Mouse (Mus musculus) forebrain, embryonic 14.5 days (tissue): ENCODE measurements at regions not wholly inside any gene's neighbourhood (a gene's known extent, or its start where the extent isn't known, plus 50 kb on each side); places are given as distances from the start of the nearest gene placed in this dataset.

Experiments
- ATAC-seq: fragments of 200-750 bp; cut with Nextera tagmentation; 2 replicates; pipeline ENCODE4 v1.8.0; 2017; ENCODE audit warnings: mild to moderate bottlenecking, moderate library complexity
- DNase-seq: peaks from one replicate; pipeline ENCODE4 v3.0.0-alpha.2; 2015; ENCODE audit warnings: low spot score
- H3K27ac ChIP-seq: fragments of 300-500 bp; sonication (generic); 2 replicates; pipeline ENCODE4 v1.5.1; 2014; ENCODE audit warnings: low read depth, mild to moderate bottlenecking, control low read depth, low read length, moderate library complexity
- H3K27me3 ChIP-seq: fragments of 300-500 bp; sonication (generic); replicated peaks from 2 replicates; pipeline ENCODE4 v1.6.1; 2014; ENCODE audit warnings: low read length, control low read depth, mixed read lengths; ENCODE audit not compliant: control insufficient read depth, insufficient read depth
- H3K36me3 ChIP-seq: fragments of 300-500 bp; sonication (generic); 2 replicates; pipeline ENCODE4 v1.6.1; 2014; ENCODE audit warnings: low read length, control low read depth; ENCODE audit not compliant: control insufficient read depth, insufficient read depth
- H3K4me1 ChIP-seq: fragments of 300-500 bp; sonication (generic); 2 replicates; pipeline ENCODE4 v1.6.1; 2014; ENCODE audit warnings: antibody characterized with exemption, low read length, control low read depth; ENCODE audit not compliant: control insufficient read depth, insufficient read depth
- H3K4me2 ChIP-seq: fragments of 300-500 bp; sonication (generic); 2 replicates; pipeline ENCODE4 v1.6.1; 2014; ENCODE audit warnings: mild to moderate bottlenecking, control low read depth, low read length
- H3K4me3 ChIP-seq: fragments of 300-500 bp; sonication (generic); 2 replicates; pipeline ENCODE4 v1.5.1; 2014; ENCODE audit warnings: low read depth, low read length, control low read depth
- H3K9ac ChIP-seq: fragments of 300-500 bp; sonication (generic); 2 replicates; pipeline ENCODE4 v1.6.1; 2014; ENCODE audit warnings: mild to moderate bottlenecking, low read length, control low read depth, moderate library complexity
- H3K9me3 ChIP-seq: fragments of 300-500 bp; sonication (generic); replicated peaks from 2 replicates; pipeline ENCODE4 v1.6.1; 2016; ENCODE audit warnings: low read length, control low read depth, mixed read lengths; ENCODE audit not compliant: control insufficient read depth
- WGBS: fragments of 180-500 bp; shearing (Covaris S2); extraction: QIAGEN DNeasy Blood & Tissue Kit; methylation state at CpG from one replicate; pipeline ENCODE4 v1.1.7; 2014; 5-methylcytosine and 5-hydroxymethylcytosine counted together

GRCm38 (mm10) chr1:185639486-185639885 is 184.8 kb downstream of the Slc30a10 start:
- H3K4me2 ChIP-seq = no peak overlapping the region
- WGBS = 93% methylated on average over 1 of the region's 1 CpGs
- ATAC-seq (no peak), DNase-seq (no peak)
- H3K4me1 ChIP-seq = no peaks in the 10 kb centered on the region
- H3K27ac ChIP-seq = no peak overlapping the region
- H3K4me3 ChIP-seq = no peak overlapping the region
- no peaks in the 10 kb centered on the region for H3K36me3 ChIP-seq
- no peaks in the 10 kb centered on the region for H3K9me3 ChIP-seq
- H3K9ac ChIP-seq = no peak overlapping the region
- no peaks in the 10 kb centered on the region for H3K27me3 ChIP-seq

- Histone ChIP-seq H3K9me3 (no peaks in the 10 kb centered on the region), H3K4me3 (no peak overlapping the region), H3K27me3 (no peaks in the 10 kb centered on the region), H3K27ac (no peak overlapping the region), H3K4me2 (no peak overlapping the region), H3K9ac (no peak overlapping the region), H3K4me1 (no peaks in the 10 kb centered on the region), H3K36me3 (no peaks in the 10 kb centered on the region)
- no peak for DNase-seq
- 59% methylated on average over 7 of the region's 7 CpGs for WGBS
- ATAC-seq = no peak
Observed at GRCm38 (mm10) chr1:185644026-185644425, 189.4 kb downstream of the Slc30a10 start.

- no peaks in the 10 kb centered on the region for H3K36me3 ChIP-seq
- H3K4me2 ChIP-seq = no peak overlapping the region
- DNase-seq (no peak), ATAC-seq (no peak)
- H3K4me3 ChIP-seq = no peak overlapping the region
- no peak overlapping the region for H3K9ac ChIP-seq
- no peaks in the 10 kb centered on the region for H3K27me3 ChIP-seq
- H3K27ac ChIP-seq = no peak overlapping the region
- no peaks in the 10 kb centered on the region for H3K9me3 ChIP-seq
- no peaks in the 10 kb centered on the region for H3K4me1 ChIP-seq
- whole genome bisulfite sequencing = 87% methylated on average over 6 of the region's 6 CpGs
Observed at GRCm38 (mm10) chr1:185648128-185648527, 193.5 kb downstream of the Slc30a10 start.

GRCm38 (mm10) chr1:185648926-185649325 is 194.3 kb downstream of the Slc30a10 start:
- no peaks in the 10 kb centered on the region for H3K27me3 ChIP-seq
- no peak overlapping the region for H3K9ac ChIP-seq
- H3K4me3 ChIP-seq = no peak overlapping the region
- ATAC-seq = no peak
- H3K9me3 ChIP-seq = no peaks in the 10 kb centered on the region
- H3K4me1 ChIP-seq = no peaks in the 10 kb centered on the region
- 89% methylated on average over 4 of the region's 4 CpGs for WGBS
- no peaks in the 10 kb centered on the region for H3K36me3 ChIP-seq
- no peak overlapping the region for H3K27ac ChIP-seq
- no peak for DNase-seq
- no peak overlapping the region for H3K4me2 ChIP-seq

DNA sequence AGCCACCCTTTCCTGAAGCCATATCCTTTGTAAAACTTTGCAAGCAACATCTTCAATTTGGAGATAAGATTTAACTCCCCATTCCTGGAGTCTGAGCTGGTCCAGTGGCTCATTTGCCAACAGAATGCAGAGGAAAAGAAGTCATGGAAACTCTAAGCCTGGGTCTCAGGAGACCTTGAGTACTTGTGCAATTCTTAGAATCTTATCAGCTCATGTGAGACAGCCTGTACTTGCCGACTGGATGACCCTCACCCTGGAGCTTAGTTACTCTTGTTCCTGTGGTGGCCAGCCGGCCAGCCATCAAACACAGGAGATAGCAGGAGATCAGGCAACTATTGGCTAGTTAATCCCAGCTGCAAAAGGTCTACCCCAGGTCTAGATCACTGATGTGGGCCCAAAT is 196.3 kb downstream of the Slc30a10 start:
- no peaks in the 10 kb centered on the region for H3K4me1 ChIP-seq
- 83% methylated on average over 2 of the region's 2 CpGs for WGBS
- no peak overlapping the region for H3K9ac ChIP-seq
- ATAC-seq = no peak
- H3K4me3 ChIP-seq = no peak overlapping the region
- no peaks in the 10 kb centered on the region for H3K9me3 ChIP-seq
- H3K27me3 ChIP-seq = no peaks in the 10 kb centered on the region
- DNase-seq = no peak
- no peaks in the 10 kb centered on the region for H3K36me3 ChIP-seq
- no peak overlapping the region for H3K27ac ChIP-seq
- H3K4me2 ChIP-seq = no peak overlapping the region

- H3K36me3 ChIP-seq = no peaks in the 10 kb centered on the region
- ATAC-seq (no peak), DNase-seq (no peak)
- no peaks in the 10 kb centered on the region for H3K27me3 ChIP-seq
- H3K27ac ChIP-seq = no peak overlapping the region
- H3K4me3 ChIP-seq = no peak overlapping the region
- no peaks in the 10 kb centered on the region for H3K4me1 ChIP-seq
- 56% methylated on average over 7 of the region's 7 CpGs for WGBS
- H3K9ac ChIP-seq = no peak overlapping the region
- H3K9me3 ChIP-seq = no peaks in the 10 kb centered on the region
- no peak overlapping the region for H3K4me2 ChIP-seq
Observed at GRCm38 (mm10) chr1:185655021-185655420, 200.4 kb downstream of the Slc30a10 start.

DNA sequence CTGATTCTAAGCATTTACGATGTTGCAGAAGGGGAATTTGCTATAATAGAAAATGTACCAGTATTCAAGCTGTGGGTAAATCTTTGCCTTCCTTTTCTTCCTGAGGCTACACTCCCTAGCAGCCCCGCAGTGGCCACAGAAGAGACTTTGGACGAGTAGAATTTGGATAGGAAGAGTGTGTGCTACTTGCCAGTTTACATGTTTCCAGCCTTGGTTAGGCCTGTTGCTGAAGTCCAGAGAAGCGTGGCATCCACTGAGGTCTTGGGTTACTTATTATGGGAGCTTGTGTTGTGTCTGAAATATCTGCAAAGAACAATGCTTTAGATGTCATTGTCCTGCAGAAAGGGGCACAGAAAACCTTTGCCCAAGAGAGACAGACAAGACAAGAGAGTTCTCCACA is 200.8 kb downstream of the Slc30a10 start:
- ATAC-seq (no peak), DNase-seq (no peak)
- WGBS = 62% methylated on average over 4 of the region's 4 CpGs
- Histone ChIP-seq H3K9me3 (no peaks in the 10 kb centered on the region), H3K4me3 (no peak overlapping the region), H3K4me1 (no peaks in the 10 kb centered on the region), H3K9ac (no peak overlapping the region), H3K4me2 (no peak overlapping the region), H3K27ac (no peak overlapping the region), H3K27me3 (no peaks in the 10 kb centered on the region), H3K36me3 (no peaks in the 10 kb centered on the region)

GRCm38 (mm10) chr1:185657286-185657685 is 202.6 kb downstream of the Slc30a10 start:
- 85% methylated on average over 8 of the region's 8 CpGs for WGBS
- ATAC-seq = no peak
- no peak overlapping the region for H3K4me3 ChIP-seq

GRCm38 (mm10) chr1:185659476-185659875 is 204.8 kb downstream of the Slc30a10 start:
- Histone ChIP-seq H3K9ac (no peak overlapping the region), H3K4me2 (no peak overlapping the region), H3K4me3 (no peak overlapping the region), H3K36me3 (no peaks in the 10 kb centered on the region), H3K27ac (no peak overlapping the region), H3K27me3 (no peaks in the 10 kb centered on the region), H3K4me1 (no peaks in the 10 kb centered on the region), H3K9me3 (no peaks in the 10 kb centered on the region)
- 72% methylated on average over 5 of the region's 5 CpGs for WGBS
- ATAC-seq (no peak), DNase-seq (no peak)

More at GRCm38 (mm10) chr1:185657286-185657685, 202.6 kb downstream of the Slc30a10 start:
- Histone ChIP-seq H3K27me3 (no peaks in the 10 kb centered on the region), H3K27ac (no peak overlapping the region), H3K36me3 (no peaks in the 10 kb centered on the region), H3K4me2 (no peak overlapping the region), H3K4me1 (no peaks in the 10 kb centered on the region), H3K9me3 (no peaks in the 10 kb centered on the region), H3K9ac (no peak overlapping the region)
- no peak for DNase-seq
